Mouse (Mus musculus) limb, embryonic 15.5 days (tissue): ENCODE data around the gene L1cam. TPM values are rescaled to one million over a fixed set of nuclear protein-coding genes. Genes with fewer than 3 reads are reported as not detected.

ENCODE experiments used
- ATAC-seq: fragments of 200-750 bp; cut with Nextera tagmentation; 2 replicates; pipeline ENCODE4 v1.8.0; 2017; ENCODE audit warnings: low read depth, moderate TSS enrichment; ENCODE audit not compliant: insufficient number of reproducible peaks, low FRiP score, low TSS enrichment
- H3K27ac ChIP-seq: fragments of 300-500 bp; sonication (generic); 2 replicates; pipeline ENCODE4 v1.5.1; 2015; ENCODE audit warnings: moderate library complexity, mild to moderate bottlenecking, inconsistent platforms
- H3K27me3 ChIP-seq: fragments of 300-500 bp; sonication (generic); 2 replicates; pipeline ENCODE4 v1.6.1; 2015; ENCODE audit warnings: inconsistent platforms
- H3K36me3 ChIP-seq: fragments of 300-500 bp; sonication (generic); 2 replicates; pipeline ENCODE4 v1.6.1; 2015; ENCODE audit warnings: inconsistent platforms
- H3K4me1 ChIP-seq: fragments of 300-500 bp; sonication (generic); 2 replicates; pipeline ENCODE4 v1.6.1; 2015; ENCODE audit warnings: inconsistent platforms
- H3K4me2 ChIP-seq: fragments of 300-500 bp; sonication (generic); 2 replicates; pipeline ENCODE4 v1.6.1; 2015; ENCODE audit warnings: mild to moderate bottlenecking, inconsistent platforms
- H3K4me3 ChIP-seq: fragments of 300-500 bp; sonication (generic); 2 replicates; pipeline ENCODE4 v1.5.1; 2015; ENCODE audit warnings: mild to moderate bottlenecking, inconsistent platforms
- H3K9ac ChIP-seq: fragments of 300-500 bp; sonication (generic); 2 replicates; pipeline ENCODE4 v1.6.1; 2015; ENCODE audit warnings: inconsistent platforms
- H3K9me3 ChIP-seq: fragments of 300-500 bp; sonication (generic); 2 replicates; pipeline ENCODE4 v1.6.1; 2016; ENCODE audit warnings: inconsistent platforms
- WGBS: fragments of 180-500 bp; shearing (Covaris S2); methylation state at CpG from one replicate; pipeline ENCODE4 v1.1.7; 2015; 5-methylcytosine and 5-hydroxymethylcytosine counted together
- polyA plus RNA-seq: library from polyadenylated mRNA; unstranded; fragments of >200 nt; fragmentation: Nextera tagmentation; extraction: Ambion mirVana; gene quantifications from 2 replicates; pipeline ENCODE4 v1.2.1, GENCODE M21; 2015

L1cam gene
- polyA plus RNA-seq = 3.9 and 4.0 TPM in 2 replicates

GRCm38 (mm10) chrX:73895719-73896118, at the start of gene L1cam:
L1cam (minus strand) TSS chrX:73896105.
- Histone ChIP-seq H3K4me1 (no peaks in the 10 kb centered on the region), H3K9me3 (no peaks in the 10 kb centered on the region), H3K36me3 (no peaks in the 10 kb centered on the region), H3K27me3 (0 out of 2 replicates have a peak, but pooled peaks cover 9% of the 10 kb centered on the region), H3K4me3 (no peak within 1 kb of the TSS), H3K27ac (no peak within 1 kb of the TSS), H3K9ac (no peak within 1 kb of the TSS), H3K4me2 (no peak within 1 kb of the TSS)
- no peak for ATAC-seq
- WGBS = 18% methylated on average over 2 of the region's 2 CpGs

- Histone ChIP-seq H3K27me3 (no peaks in the 10 kb centered on the region), H3K9ac (no peak overlapping the region), H3K27ac (no peak overlapping the region), H3K4me3 (no peak overlapping the region), H3K9me3 (no peaks in the 10 kb centered on the region), H3K4me2 (no peak overlapping the region), H3K36me3 (peaks cover 47% of the 10 kb centered on the region), H3K4me1 (no peaks in the 10 kb centered on the region)
- 92% methylated on average over 2 of the region's 2 CpGs for WGBS
- ATAC-seq = no peak
These were observed 46.4 kb upstream of the L1cam start for GRCm38 (mm10) chrX:73942294-73942693.

GRCm38 (mm10) chrX:73941860-73942259, 46.0 kb upstream of the L1cam start:
- 88% methylated on average over 2 of the region's 2 CpGs for WGBS
- H3K9me3 ChIP-seq = no peaks in the 10 kb centered on the region
- H3K27ac ChIP-seq = no peak overlapping the region
- ATAC-seq = no peak
- no peak overlapping the region for H3K4me2 ChIP-seq
- H3K4me3 ChIP-seq = no peak overlapping the region
- no peaks in the 10 kb centered on the region for H3K4me1 ChIP-seq
- no peaks in the 10 kb centered on the region for H3K27me3 ChIP-seq
- H3K9ac ChIP-seq = no peak overlapping the region
- peaks cover 42% of the 10 kb centered on the region for H3K36me3 ChIP-seq

DNA sequence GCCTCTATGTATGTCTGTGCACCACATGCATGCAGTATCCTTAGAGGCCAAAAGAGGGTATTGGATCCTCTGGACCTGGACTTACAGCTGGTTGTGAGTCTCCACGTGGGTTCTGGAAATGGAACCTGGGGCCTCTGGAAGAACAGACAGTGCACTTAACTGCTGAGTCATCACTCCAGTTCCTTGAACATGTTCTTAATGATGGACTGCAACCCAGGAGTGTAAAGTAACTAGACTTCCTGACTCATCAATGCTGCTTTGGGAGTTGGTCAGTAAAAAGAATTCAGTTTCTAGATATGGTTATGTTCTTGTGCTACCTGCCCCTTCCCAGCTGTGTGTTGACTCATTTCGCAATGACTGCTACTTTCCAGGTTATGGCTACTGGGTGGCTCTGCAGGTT, 36.0 kb upstream of the L1cam start:
- Histone ChIP-seq H3K4me2 (no peak overlapping the region), H3K4me3 (no peak overlapping the region), H3K9me3 (no peaks in the 10 kb centered on the region), H3K27ac (no peak overlapping the region), H3K4me1 (no peaks in the 10 kb centered on the region), H3K27me3 (no peaks in the 10 kb centered on the region), H3K9ac (no peak overlapping the region), H3K36me3 (no peaks in the 10 kb centered on the region)
- WGBS = 66% methylated on average over 2 of the region's 2 CpGs
- ATAC-seq = no peak

GRCm38 (mm10) chrX:73930402-73931062, 34.6 kb upstream of the L1cam start, which contains the start of gene Renbp:
Renbp (minus strand) TSS chrX:73930850.
- Histone ChIP-seq H3K9ac (no peak within 1 kb of the TSS), H3K9me3 (no peaks in the 10 kb centered on the region), H3K4me1 (no peaks in the 10 kb centered on the region), H3K27me3 (no peaks in the 10 kb centered on the region), H3K27ac (no peak within 1 kb of the TSS), H3K4me2 (peak within 1 kb of the TSS; percentile 30), H3K4me3 (peak within 1 kb of the TSS; percentile 37), H3K36me3 (no peaks in the 10 kb centered on the region)
- WGBS = 42% methylated on average over 17 of the region's 17 CpGs
- peak; percentile 75; the same call in 1 of the 2 replicates for ATAC-seq

- Histone ChIP-seq H3K27me3 (0 out of 2 replicates have a peak, but pooled peaks cover 2% of the 10 kb centered on the region), H3K36me3 (peaks cover 16% of the 10 kb centered on the region; the same call in 1 of the 2 replicates), H3K4me3 (peak overlapping the region; percentile 57), H3K27ac (no peak overlapping the region; the same call in 1 of the 2 replicates), H3K4me1 (no peaks in the 10 kb centered on the region), H3K9me3 (no peaks in the 10 kb centered on the region), H3K4me2 (peak overlapping the region; percentile 56), H3K9ac (peak overlapping the region; percentile 26; the same call in 1 of the 2 replicates)
- no peak for ATAC-seq
- WGBS = 75% methylated on average over 8 of the region's 8 CpGs
These were observed 26.6 kb upstream of the L1cam start for GRCm38 (mm10) chrX:73922550-73922882.

DNA sequence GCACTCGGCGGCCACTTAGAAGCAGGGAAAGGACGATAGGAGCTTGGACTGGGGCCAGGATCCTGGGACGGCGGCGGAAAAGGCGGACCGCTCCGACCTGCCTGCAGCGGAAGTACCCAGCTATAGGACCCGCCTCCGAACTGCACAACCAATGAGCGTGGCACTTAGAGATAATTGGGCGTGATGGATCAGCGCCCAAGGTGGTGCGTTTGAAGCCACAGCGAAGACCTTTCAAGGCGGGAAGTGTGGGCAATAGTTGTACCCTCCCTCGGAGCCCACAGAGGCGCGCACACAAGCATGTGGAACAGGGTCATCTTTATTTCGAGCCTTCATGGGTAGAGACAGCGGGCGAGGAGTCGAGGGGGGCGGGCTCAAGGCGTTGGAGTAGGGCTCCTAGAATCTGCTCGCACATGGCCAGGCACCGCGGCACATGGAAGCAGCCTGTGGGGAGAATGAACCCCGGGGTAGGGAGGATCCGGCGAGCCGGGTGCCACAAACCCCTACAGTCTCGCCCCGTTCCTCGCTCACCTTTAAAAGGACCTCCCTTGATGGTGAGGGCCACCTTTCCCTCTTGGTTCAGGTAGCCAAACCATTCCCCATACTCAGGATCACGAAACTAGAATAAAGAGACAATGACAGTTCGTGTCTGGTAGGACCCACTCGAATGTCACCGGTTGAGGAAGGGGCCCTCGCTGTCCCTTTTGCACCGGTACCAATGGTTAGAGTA, 26.1 kb upstream of the L1cam start, which contains the start of the genes Arhgap4 and Naa10:
Gene Arhgap4 (minus strand): TSS at position 48 of the 727 bp plus-strand sequence.
Gene Naa10 (minus strand): TSS at position 122 of the 727 bp plus-strand sequence.
- peak; percentile 92 for ATAC-seq

GRCm38 (mm10) chrX:73921285-73921822, 25.4 kb upstream of the L1cam start:
- Histone ChIP-seq H3K4me1 (no peaks in the 10 kb centered on the region), H3K27me3 (0 out of 2 replicates have a peak, but pooled peaks cover 2% of the 10 kb centered on the region), H3K36me3 (peaks cover 21% of the 10 kb centered on the region; the same call in 1 of the 2 replicates), H3K9me3 (no peaks in the 10 kb centered on the region), H3K4me2 (peak overlapping the region; percentile 56), H3K9ac (peak overlapping the region; percentile 47), H3K4me3 (peak overlapping the region; percentile 57), H3K27ac (peak overlapping the region; percentile 77)
- 22% methylated on average over 34 of the region's 34 CpGs for WGBS
- ATAC-seq = peak; percentile 22; the same call in 1 of the 2 replicates

More for the DNA sequence above, 26.1 kb upstream of the L1cam start, which contains the start of the genes Arhgap4 and Naa10:
- peak within 1 kb of the TSS; percentile 56 for H3K4me2 ChIP-seq
- H3K4me1 ChIP-seq = no peaks in the 10 kb centered on the region
- H3K36me3 ChIP-seq = peaks cover 21% of the 10 kb centered on the region; the same call in 1 of the 2 replicates
- peak within 1 kb of the TSS; percentile 57 for H3K4me3 ChIP-seq
- H3K9me3 ChIP-seq = no peaks in the 10 kb centered on the region
- H3K27me3 ChIP-seq = 0 out of 2 replicates have a peak, but pooled peaks cover 2% of the 10 kb centered on the region
- H3K9ac ChIP-seq = peak within 1 kb of the TSS; percentile 47
- peak within 1 kb of the TSS; percentile 81 for H3K27ac ChIP-seq
- WGBS = 18% methylated on average over 43 of the region's 43 CpGs

DNA sequence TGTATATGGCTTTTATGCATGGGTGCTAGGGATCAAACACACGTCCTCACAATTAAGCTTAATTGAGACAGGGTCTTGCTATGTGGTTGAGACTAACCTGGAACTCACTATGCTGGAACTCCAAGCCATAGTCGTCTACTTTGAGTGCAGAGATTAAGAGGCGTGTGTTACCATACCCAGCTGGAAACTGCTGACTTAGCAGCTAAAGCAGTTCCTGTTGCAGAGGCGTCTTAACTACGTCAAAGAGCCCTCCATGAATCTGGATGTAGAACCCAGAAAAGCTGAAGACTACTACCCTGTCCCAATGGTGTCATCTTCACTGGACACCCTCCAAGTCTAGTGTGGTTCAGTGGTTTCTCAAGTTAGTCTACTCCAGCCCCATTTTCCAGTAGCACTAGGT, 22.7 kb upstream of the L1cam start:
- Histone ChIP-seq H3K4me3 (no peak overlapping the region), H3K9ac (no peak overlapping the region), H3K4me1 (no peaks in the 10 kb centered on the region), H3K9me3 (no peaks in the 10 kb centered on the region), H3K27ac (no peak overlapping the region), H3K36me3 (peaks cover 21% of the 10 kb centered on the region; the same call in 1 of the 2 replicates), H3K4me2 (no peak overlapping the region), H3K27me3 (0 out of 2 replicates have a peak, but pooled peaks cover 2% of the 10 kb centered on the region)
- 85% methylated on average over 5 of the region's 5 CpGs for WGBS
- ATAC-seq = no peak

DNA sequence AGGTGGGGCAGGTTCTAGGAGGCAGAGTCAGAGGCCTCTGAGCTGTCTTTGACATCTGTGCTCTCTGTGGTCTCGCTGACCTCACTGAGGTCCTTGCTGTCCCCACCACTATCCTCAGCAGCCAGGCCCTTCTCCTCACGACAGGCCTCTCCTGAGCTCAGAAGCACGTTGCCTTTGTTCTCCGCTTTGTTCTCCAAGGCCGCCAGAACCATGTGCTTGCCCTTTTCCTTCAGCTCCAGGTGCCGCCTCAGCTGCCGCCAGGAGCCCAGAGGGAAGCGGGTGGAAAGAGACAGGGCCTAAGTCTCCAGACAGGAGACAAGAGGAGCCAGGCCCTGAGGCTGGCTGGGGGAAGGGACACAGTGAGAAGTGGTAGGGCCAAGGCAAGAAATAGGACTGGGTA, 21.0 kb upstream of the L1cam start:
- no peak overlapping the region for H3K4me2 ChIP-seq
- WGBS = 80% methylated on average over 8 of the region's 8 CpGs
- H3K9ac ChIP-seq = no peak overlapping the region
- no peak for ATAC-seq
- H3K27ac ChIP-seq = no peak overlapping the region
- H3K4me1 ChIP-seq = no peaks in the 10 kb centered on the region
- H3K36me3 ChIP-seq = peaks cover 21% of the 10 kb centered on the region; the same call in 1 of the 2 replicates
- H3K27me3 ChIP-seq = 0 out of 2 replicates have a peak, but pooled peaks cover 1% of the 10 kb centered on the region
- no peaks in the 10 kb centered on the region for H3K9me3 ChIP-seq
- H3K4me3 ChIP-seq = no peak overlapping the region

DNA sequence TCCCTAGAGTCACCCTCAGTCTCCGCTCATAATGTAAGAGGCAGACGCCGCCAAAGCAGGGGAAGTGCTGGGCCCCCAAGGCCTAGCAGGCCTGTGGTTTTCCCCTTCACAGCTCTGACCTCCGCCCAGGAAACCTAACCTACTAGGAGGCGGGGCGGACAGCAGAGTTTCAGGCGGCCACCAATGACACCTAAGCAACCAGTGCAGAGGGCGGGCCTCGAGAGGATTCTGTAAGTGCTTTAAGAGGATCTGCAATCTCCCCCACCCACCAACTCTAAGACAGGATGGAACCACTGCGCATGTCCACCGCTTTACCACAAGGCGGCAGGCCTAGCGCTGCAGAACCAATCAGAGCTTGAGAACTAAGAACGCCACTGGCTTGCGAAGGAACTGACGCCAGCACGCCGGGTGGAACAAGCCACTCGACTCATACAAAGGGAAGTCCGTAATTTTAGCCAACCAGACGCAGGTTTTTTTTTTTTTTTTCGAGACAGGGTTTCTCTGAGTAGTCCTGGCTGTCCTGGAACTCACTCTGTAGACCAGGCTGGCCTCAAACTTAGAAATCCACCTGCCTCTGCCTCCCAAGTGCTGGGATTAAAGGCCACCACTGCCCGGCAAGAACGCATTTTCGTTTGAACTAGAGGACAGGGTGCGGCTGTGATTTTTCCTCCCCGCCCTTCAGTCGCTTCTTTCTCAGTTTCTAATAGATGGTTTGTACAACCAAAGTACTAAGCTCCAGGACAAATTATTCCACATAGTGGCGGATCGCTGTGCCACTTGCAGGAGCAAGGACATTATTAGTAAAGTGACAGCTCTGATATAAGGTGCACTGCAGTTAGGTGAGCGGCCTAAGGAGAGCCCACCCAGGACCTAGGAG, 19.2 kb upstream of the L1cam start:
- H3K4me2 ChIP-seq = peak overlapping the region; percentile 36
- peak overlapping the region; percentile 29 for H3K4me3 ChIP-seq
- ATAC-seq = peak; percentile 93
- peaks cover 21% of the 10 kb centered on the region; the same call in 1 of the 2 replicates for H3K36me3 ChIP-seq
- WGBS = 28% methylated on average over 31 of the region's 31 CpGs
- no peaks in the 10 kb centered on the region for H3K9me3 ChIP-seq
- no peak overlapping the region for H3K9ac ChIP-seq
- H3K27ac ChIP-seq = peak overlapping the region; percentile 80
- H3K4me1 ChIP-seq = peaks cover 3% of the 10 kb centered on the region; the same call in 1 of the 2 replicates
- 0 out of 2 replicates have a peak, but pooled peaks cover 9% of the 10 kb centered on the region for H3K27me3 ChIP-seq
